Mouse (Mus musculus) brain, adult 2 months (tissue): ENCODE data around the gene Trim71.
"Not testable (repeated sequence)": the region's sequence is repeated elsewhere in the genome, so short reads cannot be mapped to it uniquely, and the experiment has no call there.

ENCODE experiments used
- DNase-seq: peaks from one replicate; pipeline ENCODE4 v3.0.0; 2011; ENCODE audit warnings: low read depth, low spot score

Gene Trim71

DNA sequence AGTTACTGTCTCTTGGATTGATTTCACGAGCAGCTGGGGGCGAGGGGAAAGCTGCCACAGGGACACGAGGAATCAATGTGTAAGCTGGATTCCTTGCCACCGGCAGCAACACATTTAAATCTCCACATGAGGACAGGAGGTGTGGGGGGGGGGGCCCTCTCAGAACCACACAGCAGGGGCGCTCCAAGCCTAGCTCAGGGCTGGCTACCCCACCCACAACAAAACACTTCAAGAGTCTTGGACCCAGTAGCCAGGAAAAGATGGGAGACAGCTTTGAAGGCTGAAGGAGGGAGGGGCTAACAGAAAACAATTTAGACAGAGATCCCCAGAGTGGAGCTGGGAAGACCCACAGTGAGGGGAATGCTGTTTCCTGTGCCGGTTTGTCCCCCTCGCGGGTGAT lies 38.3 kb downstream of the Trim71 start:
- DNase-seq, result no peak

- no peak for DNase-seq
Measured at GRCm38 (mm10) chr9:114525073-114525633, 39.0 kb downstream of the Trim71 start.

DNA sequence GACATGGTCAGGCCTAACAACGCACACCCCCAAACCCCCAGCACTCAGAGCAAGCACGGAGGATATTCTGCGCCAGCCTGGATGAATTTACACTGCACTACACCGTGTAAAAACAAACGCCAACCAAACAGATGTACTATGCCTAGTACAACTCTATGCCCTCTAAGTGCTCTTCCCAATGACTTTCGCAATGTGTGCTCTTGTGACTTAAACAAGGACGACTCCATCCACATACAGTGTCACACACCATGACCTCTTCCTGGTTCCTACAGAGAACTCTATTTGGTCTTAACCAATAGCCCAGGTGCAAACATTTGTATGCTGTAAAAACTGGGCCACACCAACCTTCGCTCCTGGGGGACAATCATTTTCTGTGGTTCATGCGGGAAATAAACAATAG lies 41.7 kb downstream of the Trim71 start:
- DNase-seq, result no peak

DNA sequence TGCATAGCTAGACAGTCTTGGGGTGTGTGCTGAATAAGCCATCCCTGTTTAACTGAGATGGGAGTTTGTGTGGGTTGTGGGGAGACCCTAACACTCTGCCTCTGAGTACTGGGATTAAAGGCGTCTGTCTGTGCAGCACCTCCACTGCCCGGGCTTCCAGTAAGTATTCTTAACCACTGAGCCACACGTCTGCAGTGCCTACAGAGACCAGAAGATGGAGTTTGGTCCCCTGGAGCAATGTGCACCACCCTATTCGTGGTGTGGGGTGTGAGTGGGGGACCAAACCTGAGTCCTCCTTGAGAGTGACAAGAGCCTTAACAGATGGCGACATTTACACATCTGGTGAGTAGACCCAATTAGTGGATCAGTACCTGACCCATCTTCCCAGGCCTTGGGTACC lies 42.1 kb downstream of the Trim71 start:
- no peak for DNase-seq

DNA sequence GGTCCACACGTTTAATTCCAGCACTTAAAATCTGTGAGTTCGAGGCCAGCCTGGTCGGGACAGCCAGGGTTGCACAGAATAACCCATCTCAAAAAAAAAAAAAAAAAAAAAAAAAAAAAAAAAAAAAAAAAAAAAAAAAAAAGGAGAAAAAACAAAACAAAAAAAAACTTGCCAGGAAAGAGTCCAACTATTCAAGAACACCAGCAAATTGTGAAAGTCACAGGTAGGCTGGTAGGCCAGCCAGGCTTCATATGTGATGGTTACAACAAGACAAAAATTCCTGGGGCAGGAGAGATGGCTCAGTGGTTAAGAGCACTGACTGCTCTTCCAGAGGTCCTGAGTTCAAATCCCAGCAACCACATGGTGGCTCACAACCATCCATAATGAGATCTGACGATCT lies 43.6 kb downstream of the Trim71 start:
- DNase-seq, result not testable (repeated sequence)

DNA sequence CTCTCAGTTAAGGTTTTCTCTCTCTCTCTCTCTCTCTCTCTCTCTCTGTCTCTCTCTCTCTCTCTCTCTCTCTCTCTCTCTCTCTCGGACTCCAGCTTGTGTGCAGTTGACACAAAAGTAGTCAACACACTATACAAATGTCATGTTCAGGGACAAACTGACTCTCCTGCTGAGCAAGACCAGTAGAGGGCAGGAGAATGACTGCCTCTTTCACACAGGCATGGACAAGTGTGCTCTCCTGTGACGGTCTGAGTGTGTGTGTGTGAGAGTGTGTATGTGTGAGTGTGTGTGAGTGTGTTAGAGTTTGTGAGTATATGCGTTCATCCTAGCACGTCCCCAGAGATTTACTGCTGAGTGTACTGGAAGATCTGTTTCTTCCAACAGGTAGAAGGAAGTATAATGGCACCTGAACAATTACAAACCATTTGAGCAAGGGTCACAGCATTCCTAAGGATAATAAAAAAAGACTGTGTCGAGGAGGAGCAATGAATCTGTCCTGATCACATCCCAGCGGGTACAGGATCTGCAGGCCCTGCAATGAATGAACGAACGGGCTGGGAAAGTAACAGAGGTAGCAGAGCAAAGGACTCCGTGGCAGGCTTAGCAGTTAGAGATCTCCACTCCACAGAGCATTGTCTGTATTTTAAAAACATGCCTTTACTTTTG lies 45.2 kb downstream of the Trim71 start:
- no peak for DNase-seq

DNA sequence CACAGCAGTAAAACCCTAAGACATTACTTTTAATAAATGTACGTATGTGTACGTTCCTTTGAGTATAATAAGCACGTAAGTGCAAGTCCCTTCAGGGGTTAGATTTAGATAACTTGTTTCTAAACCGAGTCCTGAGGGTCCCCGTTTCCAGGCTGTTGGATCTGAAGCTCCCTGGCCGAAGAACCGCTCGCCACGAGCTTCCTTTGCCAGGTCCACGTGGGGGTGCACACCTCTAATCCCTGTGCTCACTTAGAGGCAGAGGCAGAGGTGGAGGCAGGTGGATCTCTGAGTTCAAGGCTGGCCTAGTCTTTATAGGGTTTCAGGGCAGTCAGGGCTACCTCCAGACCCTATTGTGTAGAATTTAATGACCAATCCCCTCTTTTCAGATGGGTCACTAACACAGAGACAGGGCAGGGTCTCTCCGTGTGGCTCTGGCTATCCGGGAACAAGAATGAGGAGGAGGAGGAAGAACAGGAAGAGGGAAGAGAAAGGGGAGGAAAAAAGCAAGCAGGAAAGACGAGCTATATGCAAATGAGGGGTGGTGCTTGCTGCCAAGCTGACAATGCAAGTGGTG lies 46.2 kb downstream of the Trim71 start:
- no peak for DNase-seq

- DNase-seq, result peak; percentile 10
Measured at GRCm38 (mm10) chr9:114515364-114515763, 48.8 kb downstream of the Trim71 start, which contains the start of gene C130032M10Rik. Gene C130032M10Rik, plus strand, starts transcription at chr9:114515697.

- DNase-seq, result no peak
Measured at GRCm38 (mm10) chr9:114512831-114513230, 51.3 kb downstream of the Trim71 start.

DNA sequence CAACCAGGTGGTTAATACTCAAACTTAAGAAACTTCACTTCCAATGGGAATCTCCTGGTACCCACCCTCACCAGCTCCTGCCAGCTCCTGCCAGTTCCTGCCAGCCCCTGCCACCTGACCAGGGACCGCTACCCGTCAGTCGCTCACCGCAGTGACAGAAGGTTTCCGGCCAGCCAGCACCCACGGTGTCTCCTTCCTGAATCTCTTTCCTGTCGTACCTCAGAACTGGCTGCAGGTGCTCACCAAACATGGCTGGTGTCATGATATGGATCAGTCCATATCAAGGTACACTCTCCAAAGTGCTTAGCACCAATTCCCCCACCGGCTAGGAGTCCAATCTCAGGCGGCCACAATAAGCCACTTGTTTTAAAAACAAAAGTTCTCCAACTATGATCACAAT lies 54.4 kb downstream of the Trim71 start:
- DNase-seq, result no peak

DNA sequence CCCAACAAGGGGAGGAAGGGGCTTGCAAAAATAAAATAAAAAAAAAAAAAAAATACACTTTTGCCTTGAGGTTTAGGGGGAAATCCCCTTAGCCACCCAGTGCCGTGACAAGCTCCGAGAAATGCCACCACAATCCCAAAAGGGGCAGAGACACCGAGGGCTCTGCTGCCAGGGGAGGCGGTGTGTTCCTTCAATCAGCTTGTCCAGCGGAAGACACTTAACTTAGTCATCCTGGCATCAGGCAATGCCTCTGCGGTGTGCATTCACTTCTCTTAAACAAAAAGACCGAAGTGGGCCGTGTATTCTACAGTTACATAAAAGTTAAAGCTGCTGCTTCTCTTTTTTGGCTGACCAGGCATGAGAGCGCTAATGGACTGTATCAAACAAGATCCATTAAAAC lies 56.7 kb downstream of the Trim71 start:
- DNase-seq, result no peak

DNA sequence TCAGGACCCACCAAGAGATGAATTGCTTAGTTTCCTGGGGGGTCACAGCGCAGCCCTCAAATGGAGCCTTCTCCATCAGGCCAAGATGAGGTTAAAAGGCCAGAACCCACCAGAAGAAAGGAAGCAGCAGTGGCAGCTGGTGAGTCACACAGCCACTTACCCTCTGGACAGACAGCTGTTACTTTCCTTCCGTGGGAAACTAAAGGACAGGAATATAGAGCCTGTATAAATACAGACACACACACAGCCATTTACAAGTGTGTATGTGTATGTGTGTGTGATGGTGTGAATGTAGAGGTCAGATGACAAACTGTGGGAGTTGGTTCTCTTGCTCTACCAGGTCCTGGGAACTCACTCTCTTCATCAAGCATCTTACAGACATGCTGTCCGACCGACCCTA lies 57.6 kb downstream of the Trim71 start:
- DNase-seq, result no peak

DNA sequence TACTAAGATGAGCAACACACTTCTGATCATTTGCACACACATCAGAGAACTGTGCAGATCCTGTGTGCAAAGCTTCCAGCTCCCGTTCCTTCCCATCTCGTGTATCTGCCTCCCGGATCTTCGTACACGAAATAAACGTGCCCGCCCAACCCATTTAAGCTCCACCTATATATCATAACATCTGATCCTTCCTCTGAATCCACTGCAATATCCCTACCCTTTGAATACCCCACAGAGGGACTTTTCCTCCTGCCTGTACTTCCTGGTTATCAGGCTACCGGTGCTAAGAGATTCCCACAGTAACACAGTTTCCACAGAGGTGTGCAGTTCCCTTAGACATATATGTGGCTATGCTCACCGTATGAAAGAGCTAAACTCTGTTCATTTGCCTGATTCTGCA lies 59.4 kb downstream of the Trim71 start, which contains the start of gene Ccr4:
Ccr4 (minus strand) TSS at position 101 of the 400 bp plus-strand sequence.
- DNase-seq, result no peak

DNA sequence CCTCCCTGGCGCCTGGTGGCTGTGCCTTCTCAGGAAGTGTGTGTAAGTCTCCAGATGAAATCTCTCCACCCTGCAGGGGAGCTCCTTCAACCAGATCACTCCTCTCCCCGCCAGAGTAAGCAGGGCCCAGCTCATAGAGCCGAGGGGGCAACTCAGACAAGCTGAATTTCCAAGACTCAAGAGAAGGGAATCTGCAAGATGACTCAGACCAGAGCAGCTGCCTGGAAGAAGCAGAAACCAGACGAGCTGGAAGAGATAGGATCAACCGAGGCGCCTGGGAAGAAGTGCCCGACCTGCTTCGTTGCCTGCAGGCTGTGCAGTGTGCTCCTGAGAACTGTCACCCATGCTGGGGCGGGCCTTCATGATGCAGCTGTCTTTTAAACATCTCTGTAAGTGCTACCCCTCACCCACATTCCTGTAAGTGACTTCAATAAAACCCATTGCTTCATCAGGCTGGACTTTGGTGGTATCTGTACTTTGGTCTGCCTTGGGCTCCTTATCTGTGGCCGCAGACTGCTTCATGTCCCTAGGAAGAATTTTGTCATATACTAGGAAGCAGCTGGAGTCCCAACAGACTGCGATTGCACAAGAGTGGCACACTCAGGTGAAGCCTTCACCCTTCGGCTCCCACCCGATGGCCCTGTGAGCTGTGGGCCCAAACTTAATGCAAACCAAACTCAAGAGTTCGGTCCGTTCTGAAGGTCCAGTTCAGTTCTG lies 61.3 kb downstream of the Trim71 start:
- peak; percentile 21 for DNase-seq

DNA sequence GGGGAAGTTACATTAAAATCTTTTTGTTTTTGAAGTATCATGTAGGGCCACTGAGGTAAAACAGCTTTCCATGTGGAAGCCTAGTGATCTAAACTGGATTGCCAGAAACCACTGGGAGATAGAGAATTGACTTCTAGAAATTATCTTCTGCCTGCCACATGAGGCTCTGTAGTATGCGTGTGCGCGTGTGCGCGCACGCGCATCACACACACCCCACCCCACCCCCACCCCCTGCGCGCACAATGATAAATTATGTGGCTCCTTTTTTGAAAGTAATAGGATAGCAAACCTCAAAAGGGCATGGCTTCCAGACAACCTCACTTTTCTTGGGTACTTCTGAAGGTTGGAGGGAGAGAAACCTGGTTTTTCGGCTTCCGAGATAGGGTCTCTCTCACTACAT lies 62.3 kb downstream of the Trim71 start:
- DNase-seq, result no peak

- no peak for DNase-seq
Measured at GRCm38 (mm10) chr9:114501111-114501510, 63.1 kb downstream of the Trim71 start.

- peak; percentile 62 for DNase-seq
Measured at GRCm38 (mm10) chr9:114499783-114500515, 64.2 kb downstream of the Trim71 start.

DNA sequence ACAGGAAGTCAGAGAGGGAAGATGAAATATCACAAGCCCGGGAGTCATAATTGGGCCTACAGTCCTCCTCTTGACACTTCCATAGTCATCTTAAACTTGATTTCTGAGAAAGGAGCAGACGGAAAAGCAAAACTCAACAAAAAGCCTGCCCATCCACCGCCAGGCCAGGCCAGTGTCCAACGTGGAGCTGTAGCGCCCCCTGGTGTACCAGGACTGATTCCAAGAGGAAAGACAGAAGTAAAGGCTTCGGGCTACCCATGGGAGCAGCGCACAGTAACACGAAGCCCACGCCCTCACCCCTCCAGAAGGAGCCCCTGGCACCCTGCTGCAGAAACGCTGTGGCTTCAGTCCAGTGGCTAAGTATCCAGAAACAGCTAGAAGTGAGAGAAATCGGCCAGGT lies 66.0 kb downstream of the Trim71 start:
- peak; percentile 74 for DNase-seq

DNA sequence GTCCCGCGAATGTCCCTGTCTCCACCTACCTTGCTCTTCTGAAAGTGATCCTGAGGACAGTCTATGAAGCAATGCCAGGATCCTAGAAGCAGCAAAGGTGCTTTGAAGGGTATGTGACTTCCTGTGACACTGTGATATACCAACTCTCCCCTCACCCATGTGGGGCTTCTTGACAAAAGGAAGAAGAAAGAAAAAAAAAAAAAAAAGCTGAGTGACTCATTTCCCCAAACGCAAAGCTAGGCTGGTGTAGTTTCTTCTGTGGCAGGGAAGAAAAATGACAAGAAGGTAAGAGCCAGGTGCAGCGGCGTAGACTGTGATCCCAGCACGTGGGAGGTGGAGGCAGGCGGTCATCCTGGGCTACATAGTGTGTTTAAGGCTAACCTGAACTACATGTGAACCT lies 67.7 kb downstream of the Trim71 start:
- DNase-seq, result no peak

- no peak for DNase-seq
Measured at GRCm38 (mm10) chr9:114487481-114488258, 76.5 kb downstream of the Trim71 start.

DNA sequence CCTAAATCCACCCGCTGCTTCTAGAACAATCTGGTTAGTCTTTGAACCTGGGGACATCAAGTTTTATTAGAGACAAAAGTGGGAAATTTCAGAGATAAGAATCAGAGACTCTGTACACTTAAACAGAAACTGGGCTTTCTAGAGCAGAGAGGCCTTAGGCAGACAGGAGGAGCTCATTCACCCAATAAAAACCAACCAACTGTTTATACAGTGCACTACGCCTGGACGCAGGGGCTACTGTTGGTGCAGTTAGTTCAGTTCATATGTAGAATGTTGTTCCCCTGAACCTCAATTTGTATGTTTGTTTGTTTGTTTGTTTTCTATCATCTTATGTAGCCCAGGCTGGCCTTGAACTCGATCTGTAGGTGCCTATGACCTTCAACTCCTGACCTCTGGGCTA lies 77.4 kb downstream of the Trim71 start:
- DNase-seq, result no peak
